Mouse (Mus musculus) MEL-GATA-1-ER (cell line): ENCODE results near the gene Dennd4c.
"Not testable (repeated sequence)": the region's sequence is repeated elsewhere in the genome, so short reads cannot be mapped to it uniquely, and the experiment has no call there.

Source experiments
- DNase-seq: peaks from one replicate; pipeline ENCODE4 v3.0.0-alpha.2; 2012; ENCODE audit warnings: low read depth; ENCODE audit errors: extremely low read depth

Gene Dennd4c

GRCm38 (mm10) chr4:86777587-86777986, 29.2 kb downstream of the Dennd4c start:
- DNase-seq = no peak

- DNase-seq = no peak
Observed at GRCm38 (mm10) chr4:86810604-86811003, 62.2 kb downstream of the Dennd4c start.

DNA sequence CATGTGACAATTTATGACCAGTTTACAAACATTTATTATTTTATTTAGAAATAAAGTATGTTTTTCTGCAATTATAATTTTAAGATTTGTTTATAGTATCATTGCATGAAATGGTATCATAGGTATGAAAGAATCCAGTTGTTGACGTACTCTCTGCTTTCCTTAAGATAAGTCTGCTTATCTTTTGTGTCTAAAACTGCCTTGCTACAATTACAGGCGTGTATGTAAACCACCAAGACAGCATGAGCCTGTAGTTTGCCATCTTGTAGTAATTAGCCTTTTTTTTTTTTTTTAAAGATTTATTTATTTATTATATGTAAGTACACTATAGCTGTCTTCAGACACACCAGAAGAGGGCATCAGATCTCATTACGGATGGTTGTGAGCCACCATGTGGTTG, 66.5 kb downstream of the Dennd4c start:
- no peak for DNase-seq

GRCm38 (mm10) chr4:86823169-86823568, 74.8 kb downstream of the Dennd4c start:
- peak; percentile 43 for DNase-seq

DNA sequence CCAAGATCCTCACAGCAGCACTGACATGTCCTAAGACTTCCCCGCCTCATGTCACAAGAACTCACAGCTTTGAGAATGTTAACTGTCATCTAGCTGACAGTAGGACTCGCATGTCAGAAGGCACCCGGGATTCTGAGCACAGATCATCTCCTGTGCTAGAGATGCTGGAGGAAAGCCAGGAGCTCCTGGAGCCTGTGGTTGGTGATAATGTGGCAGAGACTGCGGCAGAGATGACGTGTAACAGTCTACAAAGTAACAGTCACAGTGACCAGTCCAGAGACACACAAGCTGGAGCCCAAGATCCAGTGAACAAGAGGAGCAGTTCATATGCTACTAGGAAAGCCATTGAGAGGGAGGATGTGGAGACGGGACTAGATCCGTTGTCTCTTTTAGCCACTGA, 76.8 kb downstream of the Dennd4c start:
- DNase-seq = no peak

- no peak for DNase-seq
Observed at GRCm38 (mm10) chr4:86831896-86832295, 83.5 kb downstream of the Dennd4c start.

GRCm38 (mm10) chr4:86841141-86841540, 92.8 kb downstream of the Dennd4c start:
- DNase-seq = not testable (repeated sequence)

- no peak for DNase-seq
Observed at GRCm38 (mm10) chr4:86845384-86845783, 97.0 kb downstream of the Dennd4c start.

GRCm38 (mm10) chr4:86847246-86847645, 98.9 kb downstream of the Dennd4c start:
- DNase-seq = no peak

- no peak for DNase-seq
Observed at GRCm38 (mm10) chr4:86851331-86851730, 103.0 kb downstream of the Dennd4c start.

DNA sequence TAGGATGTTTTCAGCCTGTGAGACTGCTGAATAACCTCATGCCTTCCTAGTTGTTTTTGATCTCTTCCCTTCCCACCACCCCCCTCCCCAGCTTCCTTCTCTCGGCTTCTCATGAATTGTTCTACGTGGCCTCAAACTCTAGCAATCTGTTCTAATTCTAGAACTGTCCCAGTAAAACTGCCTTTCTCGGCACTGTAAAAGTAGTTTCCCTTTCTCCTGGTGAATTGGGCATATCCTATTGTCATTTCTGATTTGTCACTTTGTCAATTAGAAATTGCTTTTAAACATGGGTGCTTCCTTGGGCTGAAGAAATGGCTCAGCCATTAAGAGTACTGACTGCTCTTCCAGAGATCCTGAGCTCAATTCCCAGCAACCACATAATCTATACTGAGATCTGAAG, 103.7 kb downstream of the Dennd4c start:
- no peak for DNase-seq

GRCm38 (mm10) chr4:86852813-86853590, 104.6 kb downstream of the Dennd4c start:
- DNase-seq = no peak

GRCm38 (mm10) chr4:86856304-86857112, 108.2 kb downstream of the Dennd4c start:
- DNase-seq = no peak

DNA sequence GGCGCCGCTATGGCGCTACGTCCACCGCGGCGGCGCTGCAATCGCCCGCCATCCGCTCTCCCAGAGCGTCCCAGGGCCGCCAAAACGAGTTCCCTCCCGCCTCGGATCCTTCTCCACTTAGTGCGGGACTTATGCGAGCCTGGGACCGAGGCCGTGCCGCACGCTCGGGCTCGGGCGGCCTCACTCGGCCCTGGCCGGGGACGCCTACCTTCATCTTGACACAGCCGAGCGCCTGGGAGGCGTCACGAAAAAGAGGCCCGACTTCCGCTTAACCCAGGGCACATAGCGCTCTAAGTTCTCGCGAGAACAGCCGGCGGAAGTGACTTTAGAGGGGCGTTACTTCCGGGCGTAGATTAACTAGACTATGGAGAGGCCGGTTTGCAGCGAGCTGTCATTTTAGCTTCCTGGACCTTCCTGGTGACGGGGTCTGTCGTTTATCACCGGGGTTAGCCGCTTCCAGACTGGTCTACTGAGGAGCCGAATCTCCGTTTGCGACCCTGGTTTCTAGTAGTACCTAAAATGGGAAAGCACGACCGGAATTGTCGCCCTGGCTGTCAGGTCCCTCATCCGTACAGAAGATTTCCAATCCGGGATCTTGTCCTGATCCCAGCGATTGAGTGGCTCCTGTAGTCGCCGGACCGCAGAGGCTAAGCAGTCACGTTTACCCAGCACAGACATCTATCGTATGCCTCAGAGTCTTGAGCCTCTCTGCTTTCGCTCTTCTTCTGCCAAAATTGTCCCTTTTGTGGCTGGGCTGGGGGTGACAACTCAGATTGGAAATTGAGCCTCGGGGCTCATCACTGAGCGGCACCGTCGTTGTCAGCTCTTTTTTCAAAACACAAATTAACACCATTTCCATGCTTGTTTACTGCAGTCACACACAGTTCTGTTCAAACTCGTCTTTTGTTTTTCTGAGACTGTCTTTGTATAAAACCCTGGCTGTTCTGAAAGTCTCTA, 109.0 kb downstream of the Dennd4c start, which contains the start of gene Rps6:
Rps6 (minus strand) TSS at position 300 of the 957 bp plus-strand sequence.
- peak; percentile 81 for DNase-seq

- DNase-seq = no peak
Observed at GRCm38 (mm10) chr4:86858070-86858440, 109.7 kb downstream of the Dennd4c start.

- no peak for DNase-seq
Observed at GRCm38 (mm10) chr4:86864087-86864486, 115.7 kb downstream of the Dennd4c start.

- no peak for DNase-seq
Observed at GRCm38 (mm10) chr4:86871988-86872387, 123.6 kb downstream of the Dennd4c start.

DNA sequence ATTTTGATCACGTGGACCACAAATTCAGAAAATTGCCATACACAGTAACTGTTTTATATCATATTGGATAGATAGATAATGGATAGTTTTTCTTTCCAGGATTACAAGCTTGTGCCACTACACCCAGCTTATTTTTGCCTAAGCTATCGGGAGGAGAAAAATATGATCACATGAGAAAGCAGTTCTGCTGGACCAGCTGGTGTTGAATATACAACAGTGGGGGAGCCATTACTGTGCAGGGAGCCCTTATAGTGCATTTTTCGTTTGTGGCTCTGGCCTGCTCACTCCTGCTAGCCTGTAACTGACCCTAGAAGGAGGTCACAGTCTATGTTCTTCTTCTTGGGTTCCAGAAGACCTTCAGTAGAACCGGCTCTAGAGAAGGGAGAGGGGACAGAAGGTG, 124.7 kb downstream of the Dennd4c start:
- no peak for DNase-seq

DNA sequence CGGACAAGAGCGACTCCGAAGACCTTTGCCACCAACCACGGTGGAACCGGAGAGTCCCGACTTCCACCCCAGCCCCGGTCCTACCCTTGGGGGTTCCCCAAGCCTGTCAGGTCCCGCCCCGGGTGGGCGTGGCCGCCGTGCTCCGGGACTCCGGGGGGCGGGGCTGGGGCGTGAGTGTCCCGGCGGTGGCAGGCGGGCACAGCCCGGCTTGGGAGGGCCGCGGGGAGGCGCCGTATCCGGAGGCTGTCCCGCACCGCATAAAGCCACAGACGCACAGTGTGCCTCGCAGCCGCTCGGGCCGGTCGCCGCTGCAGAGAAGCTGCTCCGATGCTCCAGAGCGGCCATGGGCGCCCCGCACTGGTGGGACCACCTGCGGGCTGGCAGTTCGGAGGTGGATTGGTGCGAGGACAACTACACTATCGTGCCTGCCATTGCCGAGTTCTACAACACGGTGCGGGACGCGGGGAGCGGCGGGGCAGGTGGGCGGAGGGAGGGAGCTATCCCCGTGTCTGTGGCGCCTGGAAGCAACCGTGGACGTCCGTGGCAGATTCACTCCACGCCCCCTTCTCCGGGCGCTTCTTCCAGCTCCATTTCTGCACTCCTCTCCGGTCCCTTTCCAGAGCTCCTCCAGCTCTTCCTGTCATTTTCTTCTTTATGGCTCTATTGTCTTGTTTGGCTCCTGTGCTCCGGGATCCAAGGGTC, 125.9 kb downstream of the Dennd4c start, which contains the start of gene Acer2:
Acer2 (plus strand) TSS at position 251 of the 702 bp plus-strand sequence.
- no peak for DNase-seq

- no peak for DNase-seq
Observed at GRCm38 (mm10) chr4:86879477-86879876, 131.1 kb downstream of the Dennd4c start.

DNA sequence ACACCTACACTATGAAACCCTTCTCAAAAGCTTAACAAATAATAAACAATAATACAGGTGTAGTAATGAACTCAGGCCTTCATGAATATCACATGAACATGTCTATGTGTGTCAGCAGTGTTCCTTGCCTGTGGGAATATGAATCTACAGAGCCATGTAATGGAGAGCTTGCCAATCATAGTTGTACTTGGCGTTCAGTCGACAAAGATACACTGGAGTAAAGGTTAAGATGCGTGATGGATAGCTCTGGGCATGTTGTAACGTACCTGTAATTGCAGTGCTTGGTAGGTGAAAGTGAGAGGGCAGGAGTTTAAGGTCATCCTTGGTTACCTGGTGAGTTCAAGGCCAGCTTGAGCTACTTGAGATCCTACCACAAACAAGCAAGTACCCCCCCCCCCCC, 132.8 kb downstream of the Dennd4c start:
- DNase-seq = no peak
